Mouse (Mus musculus) midbrain, embryonic 11.5 days (tissue): ENCODE results near the gene Naa30. TPM values are rescaled to one million over a fixed set of nuclear protein-coding genes. Genes with fewer than 3 reads are reported as not detected.

Experiments used
- polyA plus RNA-seq: library from polyadenylated mRNA; unstranded; fragments of >200 nt; fragmentation: Nextera tagmentation; extraction: Ambion mirVana; gene quantifications from 2 replicates; pipeline ENCODE4 v1.2.1, GENCODE M21; 2014

Gene Naa30
- polyA plus RNA-seq, 1 experiment from 2014 or later: 19.4 TPM

Other genes starting within 250 kb of the Naa30 start
- gene Ap5m1, start 106.1 kb upstream of the Naa30 start, polyA plus RNA-seq: 40.0 and 41.1 TPM in 2 replicates
- gene Exoc5, start 105.6 kb upstream of the Naa30 start, polyA plus RNA-seq: 112 and 134 TPM in 2 replicates
- gene ccdc198, start 73.2 kb downstream of the Naa30 start, polyA plus RNA-seq: 0.10 TPM in 1 of 2 replicates, not detected in the other